Mouse (Mus musculus): ENCODE measurements around the gene Gm5800.
"Not testable (repeated sequence)": the region's sequence is repeated elsewhere in the genome, so short reads cannot be mapped to it uniquely, and the experiment has no call there.

The Gm5800 gene

GRCm38 (mm10) chr14:51717083-51717482, at the start of gene Gm5800:
Gm5800 (minus strand) TSS chr14:51717183.
- DNase-seq (ENCODE audit: inconsistent age in 2 of 2, low spot score in 1 of 2) = no peak

- DNase-seq (ENCODE audit: inconsistent age in 2 of 2, low spot score in 1 of 2) = no peak
Observed at GRCm38 (mm10) chr14:51755944-51756343, 39.0 kb upstream of the Gm5800 start.

GRCm38 (mm10) chr14:51740347-51741170, 23.6 kb upstream of the Gm5800 start:
- DNase-seq (ENCODE audit: inconsistent age in 2 of 2, low spot score in 1 of 2) = peak in 1 of 2 experiments; percentile 29

GRCm38 (mm10) chr14:51739150-51739993, 22.4 kb upstream of the Gm5800 start:
- no peak for DNase-seq (ENCODE audit: inconsistent age in 2 of 2, low spot score in 1 of 2)

- no peak for DNase-seq (ENCODE audit: inconsistent age in 2 of 2, low spot score in 1 of 2)
Observed at GRCm38 (mm10) chr14:51738411-51739149, 21.6 kb upstream of the Gm5800 start.

- DNase-seq (ENCODE audit: inconsistent age in 2 of 2, low spot score in 1 of 2) = no peak
Observed at GRCm38 (mm10) chr14:51737967-51738366, 21.0 kb upstream of the Gm5800 start.

GRCm38 (mm10) chr14:51695368-51695767, 21.6 kb downstream of the Gm5800 start, which contains the start of gene Gm17079:
Gm17079 (minus strand) TSS chr14:51695468.
- not testable (repeated sequence) for DNase-seq (ENCODE audit: inconsistent age in 2 of 2, low spot score in 1 of 2)

- DNase-seq (ENCODE audit: inconsistent age in 2 of 2, low spot score in 1 of 2) = no peak
Observed at GRCm38 (mm10) chr14:51677269-51677668, 39.7 kb downstream of the Gm5800 start.

Measured in adrenal gland, adult (tissue).